Mouse (Mus musculus) forebrain, embryonic 12.5 days (tissue): Measurements from ENCODE around the gene Zswim4. TPM values are rescaled to one million over a fixed set of nuclear protein-coding genes. Genes with fewer than 3 reads are reported as not detected.

Source experiments
- microRNA counts: library from miRNA; unstranded; fragments of <30 nt; microRNA quantifications from one replicate; lab custom pipeline; 2017
- microRNA-seq: library from miRNA; unstranded; fragments of <30 nt; microRNA quantifications from one replicate; pipeline ENCODE4, GENCODE M21; 2017
- polyA plus RNA-seq: library from polyadenylated mRNA; unstranded; fragments of >200 nt; fragmentation: Nextera tagmentation; extraction: Ambion mirVana; gene quantifications from 2 replicates; pipeline ENCODE4 v1.2.1, GENCODE M21; 2016

Zswim4 gene
- polyA plus RNA-seq, 1 experiment from 2014 or later = 47.7 TPM

MicroRNAs within 50 kb of the gene (microRNA counts, 519-probe panel; counts per million panel counts)
- microRNA mmu-miR-181c (lab: Ali Mortazavi, UCI) = 2,964 counts per million, percentile 23 among the panel's probes with 10 or more counts
- 5,224 counts per million, percentile 70 among the panel's probes with 10 or more counts for microRNA mmu-miR-23a (lab: Ali Mortazavi, UCI)
- microRNA mmu-miR-27a (lab: Ali Mortazavi, UCI) = 6,132 counts per million, percentile 84 among the panel's probes with 10 or more counts

Small RNA genes within 50 kb of the gene (microRNA-seq; reads per million reads assigned to microRNA genes)
- 12,345 reads per million, percentile 96 among the genes with 10 or more reads in this experiment for gene Mir181c
- gene Mir181d = 10,531 reads per million, percentile 95 among the genes with 10 or more reads in this experiment
- gene Mir23a = 6,444 reads per million, percentile 91 among the genes with 10 or more reads in this experiment
- not detected for gene Mir24-2
- gene Mir27a = 129 reads per million, percentile 51 among the genes with 10 or more reads in this experiment
- gene Mir3074-2 = not detected

Other genes starting within 250 kb of the Zswim4 start
- gene Samd1, start 239.4 kb downstream of the Zswim4 start, polyA plus RNA-seq = 9.9 and 11.4 TPM in 2 replicates
- gene 1700067K01Rik, start 235.6 kb downstream of the Zswim4 start, polyA plus RNA-seq = 1.2 TPM in 2 replicates
- gene 2210011C24Rik, start 224.9 kb downstream of the Zswim4 start, polyA plus RNA-seq = not detected in 2 replicates
- 3.3 and 4.1 TPM in 2 replicates for gene Palm3, start 215.6 kb downstream of the Zswim4 start, polyA plus RNA-seq
- gene Il27ra, start 194.5 kb downstream of the Zswim4 start, polyA plus RNA-seq = 0.09 and 0.24 TPM in 2 replicates
- not detected in 2 replicates for gene Rln3, start 192.1 kb downstream of the Zswim4 start, polyA plus RNA-seq
- gene Gm10643, start 171.9 kb downstream of the Zswim4 start, polyA plus RNA-seq = 2.2 and 2.4 TPM in 2 replicates
- 8.4 and 9.2 TPM in 2 replicates for gene Rfx1, start 170.2 kb downstream of the Zswim4 start, polyA plus RNA-seq
- gene Dcaf15, start 132.3 kb downstream of the Zswim4 start, polyA plus RNA-seq = 18.7 and 19.4 TPM in 2 replicates
- 0.32 and 0.36 TPM in 2 replicates for gene Podnl1, start 111.1 kb downstream of the Zswim4 start, polyA plus RNA-seq
- 17.7 and 20.4 TPM in 2 replicates for gene Cc2d1a, start 89.1 kb downstream of the Zswim4 start, polyA plus RNA-seq
- 2.1 and 2.3 TPM in 2 replicates for gene 4930432K21Rik, start 89.0 kb downstream of the Zswim4 start, polyA plus RNA-seq
- 5.9 and 6.0 TPM in 2 replicates for gene Nanos3, start 51.8 kb downstream of the Zswim4 start, polyA plus RNA-seq
- 267 and 271 TPM in 2 replicates for gene D8Ertd738e, start 12.7 kb upstream of the Zswim4 start, polyA plus RNA-seq
- 49.1 and 60.1 TPM in 2 replicates for gene Mri1, start 20.3 kb upstream of the Zswim4 start, polyA plus RNA-seq
- 20.6 and 29.1 TPM in 2 replicates for gene Ccdc130, start 33.3 kb upstream of the Zswim4 start, polyA plus RNA-seq
- gene Cacna1a, start 151.4 kb upstream of the Zswim4 start, polyA plus RNA-seq = 8.2 and 11.5 TPM in 2 replicates